Mouse (Mus musculus) heart, embryonic 13.5 days (tissue): ENCODE results near the gene Rab17. TPM values are rescaled to one million over a fixed set of nuclear protein-coding genes. Genes with fewer than 3 reads are reported as not detected.
A peak's percentile ranks its signal among the peaks of the same experiment; 100 is the strongest.

ENCODE experiments used
- ATAC-seq: fragments of 200-750 bp; cut with Nextera tagmentation; 2 replicates; pipeline ENCODE4 v1.8.0; 2017; ENCODE audit warnings: moderate TSS enrichment; ENCODE audit not compliant: insufficient number of reproducible peaks, low FRiP score, low TSS enrichment; ENCODE audit errors: extremely low read depth
- H3K27ac ChIP-seq: fragments of 300-500 bp; sonication (generic); replicated peaks from 2 replicates; pipeline ENCODE4 v1.5.1; 2015; ENCODE audit warnings: moderate library complexity, mild to moderate bottlenecking, inconsistent platforms
- H3K27me3 ChIP-seq: fragments of 300-500 bp; sonication (generic); replicated peaks from 2 replicates; pipeline ENCODE4 v1.6.1; 2015; ENCODE audit warnings: mild to moderate bottlenecking, inconsistent platforms
- H3K36me3 ChIP-seq: fragments of 300-500 bp; sonication (generic); 2 replicates; pipeline ENCODE4 v1.6.1; 2015; ENCODE audit warnings: mild to moderate bottlenecking, inconsistent platforms
- H3K4me1 ChIP-seq: fragments of 300-500 bp; sonication (generic); 2 replicates; pipeline ENCODE4 v1.6.1; 2015; ENCODE audit warnings: inconsistent platforms
- H3K4me2 ChIP-seq: fragments of 300-500 bp; sonication (generic); 2 replicates; pipeline ENCODE4 v1.6.1; 2015; ENCODE audit warnings: inconsistent platforms, mild to moderate bottlenecking, moderate library complexity
- H3K4me3 ChIP-seq: fragments of 300-500 bp; sonication (generic); 2 replicates; pipeline ENCODE4 v1.5.1; 2015; ENCODE audit warnings: moderate library complexity, mild to moderate bottlenecking, inconsistent platforms
- H3K9ac ChIP-seq: fragments of 300-500 bp; sonication (generic); 2 replicates; pipeline ENCODE4 v1.6.1; 2015; ENCODE audit warnings: inconsistent platforms, mild to moderate bottlenecking, moderate library complexity
- H3K9me3 ChIP-seq: fragments of 300-500 bp; sonication (generic); 2 replicates; pipeline ENCODE4 v1.6.1; 2016; ENCODE audit warnings: inconsistent platforms
- WGBS: fragments of 180-500 bp; shearing (Covaris S2); methylation state at CpG from one replicate; pipeline ENCODE4 v1.1.7; 2015; ENCODE audit warnings: mixed read lengths; 5-methylcytosine and 5-hydroxymethylcytosine counted together
- polyA plus RNA-seq: library from polyadenylated mRNA; unstranded; fragments of >200 nt; fragmentation: Nextera tagmentation; extraction: Ambion mirVana; gene quantifications from 2 replicates; pipeline ENCODE4 v1.2.1, GENCODE M21; 2015

The Rab17 gene
- polyA plus RNA-seq = 0.57 and 1.5 TPM in 2 replicates

- peak within 1 kb of the TSS; percentile 33 for H3K9ac ChIP-seq
- H3K36me3 ChIP-seq = no peaks in the 10 kb centered on the region
- H3K4me1 ChIP-seq = peaks cover 61% of the 10 kb centered on the region
- no peaks in the 10 kb centered on the region for H3K9me3 ChIP-seq
- 39% methylated on average over 9 of the region's 9 CpGs for WGBS
- no peak for ATAC-seq
- H3K27me3 ChIP-seq = 0 out of 2 replicates have a peak, but pooled peaks cover 15% of the 10 kb centered on the region
- H3K4me3 ChIP-seq = no peak within 1 kb of the TSS
- peak within 1 kb of the TSS; percentile 1; the same call in 1 of the 2 replicates for H3K4me2 ChIP-seq
- no peak within 1 kb of the TSS for H3K27ac ChIP-seq
These were observed at the start of gene Rab17 for GRCm38 (mm10) chr1:90969347-90969784. TSS of gene Rab17 (minus strand) at chr1:90969661.

DNA sequence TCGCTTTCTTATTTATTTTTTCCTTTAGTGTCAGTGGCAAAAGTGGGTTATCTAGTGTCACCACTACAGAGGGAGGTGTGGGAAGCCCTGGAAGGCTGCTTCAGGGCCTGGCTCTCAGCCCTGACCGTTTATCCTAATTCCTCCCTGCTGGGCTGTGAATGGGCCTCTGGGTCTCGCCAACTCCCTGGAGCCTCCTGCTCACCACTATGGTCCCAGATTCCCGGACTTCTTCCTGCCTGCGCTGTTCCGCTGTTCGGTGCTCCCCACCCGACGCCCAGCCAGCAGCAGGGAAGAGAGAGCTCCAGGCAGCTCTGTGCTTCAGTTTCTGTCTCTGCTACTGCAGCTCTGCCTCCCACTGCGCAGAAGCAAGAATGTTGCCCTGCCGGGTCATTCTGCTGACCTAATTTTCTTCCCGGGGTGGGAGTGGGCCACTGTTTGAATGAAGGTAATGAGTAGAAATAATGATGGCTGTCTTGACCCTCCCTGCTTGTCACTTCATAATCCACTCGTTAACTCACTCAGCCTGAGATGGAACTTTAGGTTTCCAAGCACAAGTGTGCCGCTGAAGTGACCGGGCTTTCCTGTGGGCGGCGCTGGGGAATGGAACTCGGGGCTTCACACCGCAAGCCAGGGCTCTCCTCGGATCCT lies 47.8 kb upstream of the Rab17 start:
- Histone ChIP-seq H3K4me3 (peak overlapping the region; percentile 32), H3K27ac (peak overlapping the region; percentile 99), H3K27me3 (no peaks in the 10 kb centered on the region), H3K9ac (peak overlapping the region; percentile 80), H3K4me1 (peaks cover 76% of the 10 kb centered on the region), H3K4me2 (peak overlapping the region; percentile 62), H3K9me3 (no peaks in the 10 kb centered on the region; the same call in 1 of the 2 replicates), H3K36me3 (peaks cover 28% of the 10 kb centered on the region)
- WGBS = 7% methylated on average over 20 of the region's 20 CpGs
- ATAC-seq = no peak

DNA sequence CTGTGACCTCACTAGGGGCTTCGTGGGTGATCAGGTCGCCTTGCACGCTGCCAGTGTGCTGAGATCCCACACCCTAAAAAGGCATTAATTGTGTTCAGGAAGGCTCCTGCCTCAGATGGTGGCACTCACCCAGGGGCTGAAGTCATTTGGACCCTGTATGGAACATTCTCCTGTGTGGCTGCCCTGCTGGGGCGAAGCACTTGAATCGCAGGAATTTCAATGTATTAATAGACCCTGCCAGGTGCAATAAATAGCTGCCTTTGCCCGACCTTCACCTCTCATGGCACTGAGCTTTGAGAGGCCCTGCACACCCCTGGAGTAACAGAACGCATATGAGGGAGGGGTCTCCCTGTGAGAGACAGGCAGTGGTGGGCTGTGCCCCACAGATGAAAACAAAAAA lies 46.1 kb upstream of the Rab17 start:
- H3K36me3 ChIP-seq = peaks cover 20% of the 10 kb centered on the region
- peak; percentile 53; the same call in 1 of the 2 replicates for ATAC-seq
- 42% methylated on average over 7 of the region's 7 CpGs for WGBS
- H3K4me1 ChIP-seq = peaks cover 86% of the 10 kb centered on the region
- peak overlapping the region; percentile 73 for H3K9ac ChIP-seq
- H3K27me3 ChIP-seq = no peaks in the 10 kb centered on the region
- peak overlapping the region; percentile 99 for H3K27ac ChIP-seq
- H3K4me2 ChIP-seq = peak overlapping the region; percentile 50
- H3K4me3 ChIP-seq = no peak overlapping the region
- no peaks in the 10 kb centered on the region for H3K9me3 ChIP-seq

GRCm38 (mm10) chr1:91013803-91014202 lies 44.3 kb upstream of the Rab17 start:
- peak overlapping the region; percentile 74 for H3K9ac ChIP-seq
- H3K4me1 ChIP-seq = peaks cover 98% of the 10 kb centered on the region

DNA sequence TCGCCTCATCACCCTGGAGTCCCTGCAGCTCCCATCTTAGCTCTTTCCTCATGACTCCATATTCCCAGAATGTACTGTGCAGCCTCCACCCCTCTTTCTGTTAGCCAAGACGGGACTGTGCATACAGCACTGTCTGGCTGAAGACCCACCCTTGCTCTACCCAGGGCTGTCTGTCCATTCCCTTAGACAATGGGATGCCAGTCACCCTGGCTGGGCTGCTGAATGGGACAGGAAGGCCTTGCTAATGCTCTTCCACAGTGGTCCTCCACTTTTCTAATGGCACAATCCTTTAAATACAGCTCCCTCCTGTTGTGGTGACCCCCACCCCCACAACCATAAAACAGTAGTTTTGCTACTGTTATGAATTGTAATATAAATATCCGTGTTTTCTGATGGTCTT lies 41.9 kb upstream of the Rab17 start:
- no peak overlapping the region for H3K4me3 ChIP-seq
- no peak overlapping the region for H3K4me2 ChIP-seq
- WGBS = 64% methylated on average over 3 of the region's 3 CpGs
- H3K9ac ChIP-seq = peak overlapping the region; percentile 74
- H3K36me3 ChIP-seq = peaks cover 8% of the 10 kb centered on the region; the same call in 1 of the 2 replicates
- no peaks in the 10 kb centered on the region for H3K9me3 ChIP-seq
- ATAC-seq = no peak
- H3K27ac ChIP-seq = peak overlapping the region; percentile 99
- H3K4me1 ChIP-seq = peaks cover 96% of the 10 kb centered on the region
- H3K27me3 ChIP-seq = no peaks in the 10 kb centered on the region

More at GRCm38 (mm10) chr1:91013803-91014202, 44.3 kb upstream of the Rab17 start:
- Histone ChIP-seq H3K36me3 (peaks cover 11% of the 10 kb centered on the region), H3K4me2 (no peak overlapping the region), H3K27me3 (no peaks in the 10 kb centered on the region), H3K4me3 (no peak overlapping the region), H3K27ac (peak overlapping the region; percentile 99), H3K9me3 (no peaks in the 10 kb centered on the region)
- no peak for ATAC-seq
- 52% methylated on average over 3 of the region's 3 CpGs for WGBS

DNA sequence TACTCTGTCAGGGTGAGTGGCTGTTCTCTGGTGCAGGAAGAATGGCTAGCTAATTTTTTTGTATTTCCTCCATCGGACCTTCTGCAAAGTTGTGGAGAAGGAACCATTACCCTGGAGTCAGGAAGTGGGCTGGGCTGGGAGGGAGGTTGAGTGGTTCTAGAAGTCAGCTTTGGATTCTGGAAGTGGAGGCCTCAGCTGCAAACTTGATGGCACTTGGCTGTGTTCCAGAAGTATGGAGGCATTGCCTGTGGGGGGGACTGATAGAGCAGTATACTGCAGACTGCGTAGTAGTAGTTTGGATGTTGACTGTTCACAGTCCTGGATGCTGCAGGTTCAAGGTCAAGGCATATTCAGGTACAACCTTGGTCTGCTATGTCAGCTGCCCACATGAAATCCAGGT lies 41.3 kb upstream of the Rab17 start:
- Histone ChIP-seq H3K4me3 (no peak overlapping the region), H3K4me1 (peaks cover 98% of the 10 kb centered on the region), H3K36me3 (peaks cover 8% of the 10 kb centered on the region; the same call in 1 of the 2 replicates), H3K9me3 (no peaks in the 10 kb centered on the region), H3K4me2 (no peak overlapping the region), H3K9ac (peak overlapping the region; percentile 67), H3K27me3 (no peaks in the 10 kb centered on the region), H3K27ac (peak overlapping the region; percentile 99)
- no peak for ATAC-seq
- WGBS = 44% methylated on average over 2 of the region's 2 CpGs

GRCm38 (mm10) chr1:91010216-91010615 lies 40.8 kb upstream of the Rab17 start:
- ATAC-seq = no peak
- Histone ChIP-seq H3K4me1 (peaks cover 93% of the 10 kb centered on the region), H3K36me3 (peaks cover 8% of the 10 kb centered on the region; the same call in 1 of the 2 replicates), H3K27me3 (no peaks in the 10 kb centered on the region), H3K27ac (peak overlapping the region; percentile 99), H3K9me3 (no peaks in the 10 kb centered on the region), H3K9ac (peak overlapping the region; percentile 67), H3K4me3 (no peak overlapping the region), H3K4me2 (peak overlapping the region; percentile 12)
- WGBS = 43% methylated on average over 7 of the region's 7 CpGs

GRCm38 (mm10) chr1:91009266-91009665 lies 39.8 kb upstream of the Rab17 start:
- H3K27me3 ChIP-seq = no peaks in the 10 kb centered on the region
- peaks cover 92% of the 10 kb centered on the region for H3K4me1 ChIP-seq
- no peak overlapping the region for H3K4me3 ChIP-seq
- H3K9me3 ChIP-seq = no peaks in the 10 kb centered on the region
- peak overlapping the region; percentile 99 for H3K27ac ChIP-seq
- ATAC-seq = no peak
- H3K36me3 ChIP-seq = peaks cover 4% of the 10 kb centered on the region; the same call in 1 of the 2 replicates
- 0 out of 2 replicates have a peak overlapping the region, but pooled peaks have one; percentile 3 for H3K4me2 ChIP-seq
- WGBS = 60% methylated on average over 6 of the region's 6 CpGs
- peak overlapping the region; percentile 67 for H3K9ac ChIP-seq

DNA sequence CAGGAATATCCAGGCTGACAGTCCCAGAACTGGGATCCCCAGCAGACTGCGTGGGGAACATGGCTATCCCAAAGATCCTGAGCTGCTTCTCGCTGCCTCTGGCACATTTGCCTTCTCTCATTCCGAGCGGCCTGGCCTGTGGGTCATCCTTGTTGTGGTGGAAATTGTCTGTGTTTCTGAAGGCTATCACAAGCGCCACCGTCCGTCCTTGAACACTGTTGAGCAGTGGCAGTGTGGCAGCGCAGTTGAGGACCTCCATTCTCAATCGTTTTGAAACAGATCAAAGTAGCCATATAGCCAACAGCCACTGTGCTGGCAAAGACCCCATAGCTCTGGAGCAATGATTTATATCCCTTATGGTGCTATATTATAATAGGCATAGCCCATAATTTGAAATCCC lies 39.3 kb upstream of the Rab17 start:
- Histone ChIP-seq H3K27ac (peak overlapping the region; percentile 99), H3K4me3 (no peak overlapping the region), H3K36me3 (peaks cover 4% of the 10 kb centered on the region; the same call in 1 of the 2 replicates), H3K9ac (peak overlapping the region; percentile 67), H3K9me3 (no peaks in the 10 kb centered on the region), H3K4me1 (peaks cover 92% of the 10 kb centered on the region), H3K27me3 (no peaks in the 10 kb centered on the region), H3K4me2 (0 out of 2 replicates have a peak overlapping the region, but pooled peaks have one; percentile 3)
- ATAC-seq = no peak
- 75% methylated on average over 9 of the region's 9 CpGs for WGBS

- Histone ChIP-seq H3K4me3 (no peak overlapping the region), H3K4me2 (0 out of 2 replicates have a peak overlapping the region, but pooled peaks have one; percentile 3)
These were observed 38.8 kb upstream of the Rab17 start for GRCm38 (mm10) chr1:91008147-91008682.

DNA sequence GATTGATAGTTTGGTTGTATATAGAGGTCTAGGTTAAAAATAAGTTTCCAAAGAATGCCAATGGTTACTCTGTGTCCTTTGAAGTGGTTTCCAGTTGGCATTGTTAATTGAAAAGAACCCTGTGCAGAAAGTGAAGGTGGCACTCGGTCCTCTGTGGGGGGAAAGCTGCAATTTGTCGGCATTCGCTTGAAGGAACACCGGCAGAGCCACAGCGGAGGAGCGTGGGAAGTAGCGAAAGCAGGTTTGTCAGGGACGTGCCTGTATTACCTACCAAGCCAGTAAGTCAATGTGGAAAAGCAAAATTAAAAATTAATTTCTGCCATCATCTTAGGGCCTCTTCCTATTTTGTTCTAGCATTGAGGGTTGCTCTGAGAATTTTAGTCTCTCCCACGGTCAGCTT lies 37.2 kb upstream of the Rab17 start:
- H3K4me1 ChIP-seq = peaks cover 92% of the 10 kb centered on the region
- no peak overlapping the region for H3K4me3 ChIP-seq
- 78% methylated on average over 9 of the region's 9 CpGs for WGBS
- no peak for ATAC-seq
- peak overlapping the region; percentile 37; the same call in 1 of the 2 replicates for H3K27ac ChIP-seq
- H3K27me3 ChIP-seq = no peaks in the 10 kb centered on the region
- no peak overlapping the region for H3K9ac ChIP-seq
- H3K9me3 ChIP-seq = no peaks in the 10 kb centered on the region
- H3K36me3 ChIP-seq = peaks cover 7% of the 10 kb centered on the region; the same call in 1 of the 2 replicates
- H3K4me2 ChIP-seq = no peak overlapping the region

More at GRCm38 (mm10) chr1:91008147-91008682, 38.8 kb upstream of the Rab17 start:
- Histone ChIP-seq H3K9ac (peak overlapping the region; percentile 67), H3K36me3 (peaks cover 4% of the 10 kb centered on the region; the same call in 1 of the 2 replicates), H3K27ac (peak overlapping the region; percentile 99), H3K4me1 (peaks cover 92% of the 10 kb centered on the region), H3K27me3 (no peaks in the 10 kb centered on the region), H3K9me3 (no peaks in the 10 kb centered on the region)
- ATAC-seq = no peak
- 76% methylated on average over 14 of the region's 14 CpGs for WGBS
